Mouse (Mus musculus): ENCODE results near the gene Slc6a5.

- no peak for TF ChIP-seq POLR2A (IDR thresholded peaks at IDR 0.05; ENCODE audit: borderline replicate concordance, low read depth, low read length)
- TF ChIP-seq CTCF (IDR thresholded peaks at IDR 0.05; ENCODE audit: low read depth, low read length) = no peak
These were observed 18.6 kb downstream of the Slc6a5 start for GRCm38 (mm10) chr7:49928571-49928970.

Measured in bone marrow macrophage, adult 2 months (primary cell).